Mouse (Mus musculus): ENCODE data around the gene Gmip. TPM values are rescaled to one million over a fixed set of nuclear protein-coding genes. Genes with fewer than 3 reads are reported as not detected.
A peak's percentile ranks its signal among the peaks of the same experiment; 100 is the strongest.

The Gmip gene
- polyA plus RNA-seq, 1 experiment from 2014 or later: 14.2 TPM

- Histone ChIP-seq H3K36me3 (ENCODE audit: control insufficient read depth, insufficient read depth, low read length) (peaks cover 6% of the 10 kb centered on the region; the same call in 1 of the 2 replicates), H3K9ac (ENCODE audit: low read length) (no peak overlapping the region), H3K27me3 (ENCODE audit: control insufficient read depth, insufficient read depth, low read length) (no peaks in the 10 kb centered on the region), H3K9me3 (ENCODE audit: control insufficient read depth, low read length) (no peaks in the 10 kb centered on the region), H3K27ac (ENCODE audit: low read depth, low read length) (no peak overlapping the region), H3K4me2 (ENCODE audit: low read depth) (no peak overlapping the region), H3K4me3 (ENCODE audit: low read depth, low read length) (no peak overlapping the region), H3K4me1 (ENCODE audit: control insufficient read depth, insufficient read depth, low read length) (peaks cover 9% of the 10 kb centered on the region)
- WGBS: 91% methylated on average over 12 of the region's 12 CpGs
- no peak for ATAC-seq (ENCODE audit: insufficient read depth, low FRiP score, low TSS enrichment)
- no peak for DNase-seq (ENCODE audit: low spot score)
These were observed 17.9 kb downstream of the Gmip start for GRCm38 (mm10) chr8:69826371-69826770.

DNA sequence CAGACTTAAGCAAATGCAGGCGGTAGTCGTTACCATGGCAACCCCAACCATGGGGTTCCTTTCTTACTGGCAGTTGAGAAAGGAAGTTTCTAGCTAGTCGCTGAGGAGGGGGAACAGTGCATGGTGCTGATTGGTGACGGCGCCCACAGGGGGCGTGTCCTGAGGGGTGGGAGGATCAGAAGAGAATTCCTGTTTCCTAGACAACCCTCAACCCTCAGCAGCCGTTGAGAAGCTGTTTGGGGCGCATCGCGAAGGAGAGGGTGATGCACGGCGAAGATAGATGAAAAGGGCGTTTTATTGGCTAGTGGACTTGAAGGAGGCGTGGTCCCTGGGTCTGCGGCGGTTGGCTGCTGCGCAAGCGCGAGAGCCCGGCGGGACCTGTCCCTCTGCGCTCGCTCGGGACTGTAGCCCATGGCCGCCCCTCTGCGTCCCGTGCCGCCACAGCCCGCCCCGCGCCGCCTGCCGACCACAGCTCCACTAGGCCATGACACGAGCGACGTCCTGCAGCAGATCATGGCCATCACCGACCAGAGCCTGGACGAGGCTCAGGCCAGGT is 23.9 kb downstream of the Gmip start, which contains the start of gene Pbx4:
Gene Pbx4, plus strand, starts transcription at position 194 of the 556 bp plus-strand sequence.
- no peaks in the 10 kb centered on the region for H3K9me3 ChIP-seq (ENCODE audit: control insufficient read depth, low read length)
- peak within 1 kb of the TSS; percentile 72 for H3K27ac ChIP-seq (ENCODE audit: low read depth, low read length)
- under 1% methylated on average over 37 of the region's 38 CpGs for WGBS
- DNase-seq (ENCODE audit: low spot score) (peak; percentile 97), ATAC-seq (ENCODE audit: insufficient read depth, low FRiP score, low TSS enrichment) (peak; percentile 98)
- H3K27me3 ChIP-seq (ENCODE audit: control insufficient read depth, insufficient read depth, low read length): no peaks in the 10 kb centered on the region
- H3K4me2 ChIP-seq (ENCODE audit: low read depth): peak within 1 kb of the TSS; percentile 81
- H3K36me3 ChIP-seq (ENCODE audit: control insufficient read depth, insufficient read depth, low read length): no peaks in the 10 kb centered on the region; the same call in 1 of the 2 replicates
- peak within 1 kb of the TSS; percentile 64 for H3K4me3 ChIP-seq (ENCODE audit: low read depth, low read length)
- peaks cover 5% of the 10 kb centered on the region; the same call in 1 of the 2 replicates for H3K4me1 ChIP-seq (ENCODE audit: control insufficient read depth, insufficient read depth, low read length)
- peak within 1 kb of the TSS; percentile 67 for H3K9ac ChIP-seq (ENCODE audit: low read length)

DNA sequence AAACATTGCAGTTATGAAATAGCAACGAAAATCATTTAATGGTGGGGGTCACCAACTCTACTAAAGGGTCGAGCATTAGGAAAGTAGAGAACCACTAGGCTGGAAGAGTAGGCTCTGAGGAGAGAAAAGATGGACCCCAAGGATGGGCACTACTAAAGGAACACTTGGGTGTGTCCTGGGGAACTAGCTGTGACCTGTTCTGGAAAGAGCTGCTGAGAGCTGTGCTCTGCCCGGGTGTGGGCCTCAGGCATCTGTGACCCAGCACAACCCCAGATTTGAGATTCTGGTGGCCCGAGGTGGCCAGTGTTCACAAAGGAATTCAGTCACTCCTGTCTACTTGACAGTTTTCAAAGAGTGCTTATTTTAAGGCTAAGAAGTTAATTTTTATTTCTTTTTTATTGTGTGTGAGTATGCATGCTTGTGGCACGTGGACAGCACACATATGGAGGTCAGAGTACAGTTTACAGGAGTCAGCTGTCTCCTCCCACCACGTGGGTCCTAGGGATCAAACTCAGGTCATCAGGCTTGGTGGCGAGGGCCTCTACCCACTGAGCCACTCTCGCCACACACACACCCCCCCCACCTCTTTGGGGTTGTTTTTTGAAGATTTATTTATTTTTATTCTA is 28.7 kb downstream of the Gmip start:
- ATAC-seq (ENCODE audit: insufficient read depth, low FRiP score, low TSS enrichment) (no peak), DNase-seq (ENCODE audit: low spot score) (no peak)
- H3K4me2 ChIP-seq (ENCODE audit: low read depth): no peak overlapping the region
- H3K4me1 ChIP-seq (ENCODE audit: control insufficient read depth, insufficient read depth, low read length): no peaks in the 10 kb centered on the region
- no peaks in the 10 kb centered on the region for H3K9me3 ChIP-seq (ENCODE audit: control insufficient read depth, low read length)
- no peak overlapping the region for H3K9ac ChIP-seq (ENCODE audit: low read length)
- no peak overlapping the region for H3K27ac ChIP-seq (ENCODE audit: low read depth, low read length)
- H3K36me3 ChIP-seq (ENCODE audit: control insufficient read depth, insufficient read depth, low read length): no peaks in the 10 kb centered on the region
- H3K4me3 ChIP-seq (ENCODE audit: low read depth, low read length): no peak overlapping the region
- H3K27me3 ChIP-seq (ENCODE audit: control insufficient read depth, insufficient read depth, low read length): no peaks in the 10 kb centered on the region
- 82% methylated on average over 8 of the region's 8 CpGs for WGBS

- no peak for ATAC-seq (ENCODE audit: insufficient read depth, low FRiP score, low TSS enrichment)
- WGBS: 71% methylated on average over 3 of the region's 3 CpGs
These were observed 38.9 kb downstream of the Gmip start for GRCm38 (mm10) chr8:69847167-69848065.

DNA sequence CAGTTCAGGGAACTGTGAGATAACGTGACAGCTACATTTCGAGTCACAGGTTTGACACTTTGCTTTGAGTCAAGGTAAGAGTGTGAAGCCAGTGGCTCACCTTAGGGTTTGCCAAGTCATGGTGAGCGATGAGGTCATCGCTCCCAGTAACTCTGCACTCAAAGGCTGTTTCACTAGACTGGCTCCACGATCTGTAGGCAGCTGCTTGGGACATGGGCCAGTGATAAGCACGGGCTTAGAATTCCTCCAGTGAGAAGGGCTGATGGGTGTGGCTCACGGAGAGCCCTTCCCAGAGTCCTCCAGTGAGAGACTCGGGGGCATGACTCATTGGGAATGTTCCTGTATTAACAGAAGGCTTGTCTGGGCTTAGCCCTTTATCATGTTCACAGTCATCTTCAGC is 40.5 kb downstream of the Gmip start:
- H3K4me1 ChIP-seq (ENCODE audit: control insufficient read depth, insufficient read depth, low read length): no peaks in the 10 kb centered on the region
- 96% methylated on average over 8 of the region's 8 CpGs for WGBS
- H3K9ac ChIP-seq (ENCODE audit: low read length): no peak overlapping the region
- no peak overlapping the region for H3K4me2 ChIP-seq (ENCODE audit: low read depth)
- ATAC-seq (ENCODE audit: insufficient read depth, low FRiP score, low TSS enrichment) (no peak), DNase-seq (ENCODE audit: low spot score) (no peak)
- no peaks in the 10 kb centered on the region for H3K9me3 ChIP-seq (ENCODE audit: control insufficient read depth, low read length)
- H3K36me3 ChIP-seq (ENCODE audit: control insufficient read depth, insufficient read depth, low read length): no peaks in the 10 kb centered on the region
- H3K4me3 ChIP-seq (ENCODE audit: low read depth, low read length): no peak overlapping the region
- H3K27me3 ChIP-seq (ENCODE audit: control insufficient read depth, insufficient read depth, low read length): no peaks in the 10 kb centered on the region
- no peak overlapping the region for H3K27ac ChIP-seq (ENCODE audit: low read depth, low read length)

More at GRCm38 (mm10) chr8:69847167-69848065, 38.9 kb downstream of the Gmip start:
- no peaks in the 10 kb centered on the region for H3K9me3 ChIP-seq (ENCODE audit: control insufficient read depth, low read length)
- H3K27me3 ChIP-seq (ENCODE audit: control insufficient read depth, insufficient read depth, low read length): no peaks in the 10 kb centered on the region
- DNase-seq (ENCODE audit: low spot score): no peak
- H3K9ac ChIP-seq (ENCODE audit: low read length): no peak overlapping the region
- no peaks in the 10 kb centered on the region for H3K36me3 ChIP-seq (ENCODE audit: control insufficient read depth, insufficient read depth, low read length)
- no peak overlapping the region for H3K4me3 ChIP-seq (ENCODE audit: low read depth, low read length)
- H3K4me1 ChIP-seq (ENCODE audit: control insufficient read depth, insufficient read depth, low read length): no peaks in the 10 kb centered on the region
- H3K4me2 ChIP-seq (ENCODE audit: low read depth): no peak overlapping the region
- H3K27ac ChIP-seq (ENCODE audit: low read depth, low read length): no peak overlapping the region

DNA sequence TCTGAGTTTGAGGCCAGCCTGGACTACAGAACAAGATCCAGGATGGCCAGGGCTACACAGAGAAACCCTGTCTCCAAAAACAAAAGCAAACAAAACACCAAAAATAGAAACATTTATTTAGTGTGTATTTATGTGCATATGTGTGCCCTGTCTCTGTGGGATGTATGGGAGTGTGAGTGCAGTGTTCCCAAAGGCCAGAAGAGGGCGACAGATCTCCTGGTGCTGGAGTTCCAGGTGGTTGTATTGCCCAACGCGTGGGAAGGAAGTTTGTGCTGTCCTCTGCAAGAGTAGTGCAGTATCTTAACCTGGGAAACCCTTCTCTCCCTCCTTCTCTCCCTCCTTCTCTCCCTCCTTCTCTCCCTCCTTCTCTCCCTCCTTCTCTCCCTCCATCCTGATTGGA is 41.4 kb downstream of the Gmip start:
- no peak overlapping the region for H3K9ac ChIP-seq (ENCODE audit: low read length)
- no peak overlapping the region for H3K4me3 ChIP-seq (ENCODE audit: low read depth, low read length)
- no peaks in the 10 kb centered on the region for H3K4me1 ChIP-seq (ENCODE audit: control insufficient read depth, insufficient read depth, low read length)
- no peaks in the 10 kb centered on the region for H3K36me3 ChIP-seq (ENCODE audit: control insufficient read depth, insufficient read depth, low read length)
- DNase-seq (ENCODE audit: low spot score) (no peak), ATAC-seq (ENCODE audit: insufficient read depth, low FRiP score, low TSS enrichment) (no peak)
- H3K9me3 ChIP-seq (ENCODE audit: control insufficient read depth, low read length): no peaks in the 10 kb centered on the region
- H3K4me2 ChIP-seq (ENCODE audit: low read depth): no peak overlapping the region
- 48% methylated on average over 3 of the region's 3 CpGs for WGBS
- no peaks in the 10 kb centered on the region for H3K27me3 ChIP-seq (ENCODE audit: control insufficient read depth, insufficient read depth, low read length)
- no peak overlapping the region for H3K27ac ChIP-seq (ENCODE audit: low read depth, low read length)

DNA sequence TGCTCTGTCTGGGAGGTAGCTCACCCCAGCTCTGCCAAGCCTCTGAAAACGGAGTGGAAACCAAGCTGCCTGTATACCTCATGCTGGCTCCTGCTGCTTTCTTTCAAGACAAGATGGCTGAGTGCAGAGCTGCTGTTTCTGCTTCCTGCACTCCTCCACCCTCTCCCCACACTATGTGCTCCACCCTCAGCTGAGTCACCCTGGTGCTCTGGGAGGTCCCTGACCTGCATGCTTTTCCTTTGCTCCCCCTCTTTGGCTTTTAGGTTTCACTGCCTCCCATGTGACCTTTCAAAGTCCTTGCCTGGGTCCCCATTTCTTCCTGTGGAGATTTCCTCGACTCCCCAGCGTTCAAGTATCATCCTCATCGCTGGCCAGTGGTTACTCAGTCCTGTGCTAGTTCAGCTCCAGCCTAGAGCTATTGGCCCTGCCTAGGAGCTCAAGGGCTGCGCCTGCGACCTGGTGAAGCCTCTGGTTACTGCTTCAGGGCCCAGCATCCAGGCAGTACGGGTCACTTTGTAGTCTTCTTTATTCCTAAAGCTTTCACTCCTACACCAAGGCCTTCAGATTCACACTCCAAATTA is 42.5 kb downstream of the Gmip start:
- DNase-seq (ENCODE audit: low spot score) (no peak), ATAC-seq (ENCODE audit: insufficient read depth, low FRiP score, low TSS enrichment) (no peak)
- H3K9ac ChIP-seq (ENCODE audit: low read length): no peak overlapping the region
- 79% methylated on average over 7 of the region's 7 CpGs for WGBS
- no peaks in the 10 kb centered on the region for H3K27me3 ChIP-seq (ENCODE audit: control insufficient read depth, insufficient read depth, low read length)
- no peak overlapping the region for H3K27ac ChIP-seq (ENCODE audit: low read depth, low read length)
- H3K4me3 ChIP-seq (ENCODE audit: low read depth, low read length): no peak overlapping the region
- no peak overlapping the region for H3K4me2 ChIP-seq (ENCODE audit: low read depth)
- H3K4me1 ChIP-seq (ENCODE audit: control insufficient read depth, insufficient read depth, low read length): no peaks in the 10 kb centered on the region
- no peaks in the 10 kb centered on the region for H3K36me3 ChIP-seq (ENCODE audit: control insufficient read depth, insufficient read depth, low read length)
- H3K9me3 ChIP-seq (ENCODE audit: control insufficient read depth, low read length): no peaks in the 10 kb centered on the region

DNA sequence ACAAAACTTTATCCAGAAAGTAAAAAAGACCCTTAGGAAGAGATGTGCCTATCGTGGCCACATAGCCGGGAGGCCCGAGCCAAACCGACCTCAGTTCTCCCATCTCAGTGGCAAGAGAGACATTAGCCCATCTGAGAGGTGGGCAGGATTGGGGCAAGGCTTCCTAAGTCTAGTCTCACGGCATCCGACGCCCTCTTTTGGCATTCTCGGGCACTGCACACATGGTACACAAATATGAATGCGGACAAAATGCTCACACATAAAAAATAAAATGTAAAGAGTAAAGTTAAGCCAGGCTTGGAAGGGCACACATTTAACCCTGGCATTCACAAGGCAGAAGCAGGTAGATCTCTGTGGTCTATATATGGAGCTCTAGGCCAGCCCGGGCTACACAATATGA is 45.4 kb downstream of the Gmip start:
- Histone ChIP-seq H3K9me3 (ENCODE audit: control insufficient read depth, low read length) (no peaks in the 10 kb centered on the region), H3K27me3 (ENCODE audit: control insufficient read depth, insufficient read depth, low read length) (no peaks in the 10 kb centered on the region), H3K4me1 (ENCODE audit: control insufficient read depth, insufficient read depth, low read length) (no peaks in the 10 kb centered on the region), H3K4me2 (ENCODE audit: low read depth) (no peak overlapping the region), H3K9ac (ENCODE audit: low read length) (no peak overlapping the region), H3K27ac (ENCODE audit: low read depth, low read length) (no peak overlapping the region), H3K36me3 (ENCODE audit: control insufficient read depth, insufficient read depth, low read length) (no peaks in the 10 kb centered on the region), H3K4me3 (ENCODE audit: low read depth, low read length) (no peak overlapping the region)
- ATAC-seq (ENCODE audit: insufficient read depth, low FRiP score, low TSS enrichment): no peak
- DNase-seq (ENCODE audit: low spot score): no peak
- WGBS: 93% methylated on average over 10 of the region's 10 CpGs
